Mouse (Mus musculus) limb, embryonic 14.5 days (tissue): ENCODE measurements around the gene Gins3. TPM values are rescaled to one million over a fixed set of nuclear protein-coding genes. Genes with fewer than 3 reads are reported as not detected.
A peak's percentile ranks its signal among the peaks of the same experiment; 100 is the strongest.

Source experiments
- ATAC-seq: fragments of 200-750 bp; cut with Nextera tagmentation; 2 replicates; pipeline ENCODE4 v1.8.0; 2017; ENCODE audit warnings: low read depth, moderate number of reproducible peaks, moderate TSS enrichment; ENCODE audit not compliant: low FRiP score
- DNase-seq: peaks from one replicate; pipeline ENCODE4 v3.0.0-alpha.2; 2015; ENCODE audit warnings: low spot score
- H3K27ac ChIP-seq: fragments of 300-500 bp; sonication (generic); replicated peaks from 2 replicates; pipeline ENCODE4 v1.5.1; 2014; ENCODE audit warnings: low read depth, mild to moderate bottlenecking, low read length, moderate library complexity, mixed read lengths
- H3K27me3 ChIP-seq: fragments of 300-500 bp; sonication (generic); 2 replicates; pipeline ENCODE4 v1.6.1; 2014; ENCODE audit warnings: low read length, mixed read lengths; ENCODE audit not compliant: control insufficient read depth, insufficient read depth
- H3K36me3 ChIP-seq: fragments of 300-500 bp; sonication (generic); 2 replicates; pipeline ENCODE4 v1.6.1; 2014; ENCODE audit warnings: mild to moderate bottlenecking, low read length, moderate library complexity, mixed read lengths; ENCODE audit not compliant: control insufficient read depth, insufficient read depth
- H3K4me1 ChIP-seq: fragments of 300-500 bp; sonication (generic); 2 replicates; pipeline ENCODE4 v1.6.1; 2014; ENCODE audit warnings: antibody characterized with exemption, low read length, mixed read lengths; ENCODE audit not compliant: control insufficient read depth, insufficient read depth
- H3K4me2 ChIP-seq: fragments of 300-500 bp; sonication (generic); replicated peaks from 2 replicates; pipeline ENCODE4 v1.6.1; 2014; ENCODE audit warnings: low read depth, mild to moderate bottlenecking, low read length, moderate library complexity; ENCODE audit not compliant: severe bottlenecking
- H3K4me3 ChIP-seq: fragments of 300-500 bp; sonication (generic); replicated peaks from 2 replicates; pipeline ENCODE4 v1.5.1; 2014; ENCODE audit warnings: low read length
- H3K9ac ChIP-seq: fragments of 300-500 bp; sonication (generic); 2 replicates; pipeline ENCODE4 v1.6.1; 2014; ENCODE audit warnings: mild to moderate bottlenecking, low read depth, low read length, moderate library complexity; ENCODE audit not compliant: severe bottlenecking
- H3K9me3 ChIP-seq: fragments of 300-500 bp; sonication (generic); 2 replicates; pipeline ENCODE4 v1.6.1; 2016; ENCODE audit warnings: low read length; ENCODE audit not compliant: control insufficient read depth
- POLR2A ChIP-seq: fragments of 200-500 bp; IDR thresholded peaks from 2 replicates; pipeline ENCODE4 v1.8.0; 2012; ENCODE audit warnings: inconsistent platforms, mild to moderate bottlenecking, moderate library complexity, borderline replicate concordance; ENCODE audit not compliant: insufficient read depth, insufficient read length; ENCODE audit errors: extremely low read depth
- WGBS: fragments of 180-500 bp; shearing (Covaris S2); extraction: QIAGEN DNeasy Blood & Tissue Kit; methylation state at CpG from one replicate; pipeline ENCODE4 v1.1.7; 2014; 5-methylcytosine and 5-hydroxymethylcytosine counted together
- polyA plus RNA-seq, 2 experiments: library from polyadenylated mRNA; depleted of rRNA in 1 of 2; stranded (reverse) in 1 of 2; unstranded in 1 of 2; fragments of >200 nt; fragmentation: Nextera tagmentation in 1 of 2; extraction: Ambion mirVana in 1 of 2; gene quantifications; 2 replicates each; pipeline versions ENCODE4 v1.2.1 to v1.2.3; 2012 to 2014

Gene Gins3
- polyA plus RNA-seq, 2 experiments: 11.1 to 21.7 TPM

DNA sequence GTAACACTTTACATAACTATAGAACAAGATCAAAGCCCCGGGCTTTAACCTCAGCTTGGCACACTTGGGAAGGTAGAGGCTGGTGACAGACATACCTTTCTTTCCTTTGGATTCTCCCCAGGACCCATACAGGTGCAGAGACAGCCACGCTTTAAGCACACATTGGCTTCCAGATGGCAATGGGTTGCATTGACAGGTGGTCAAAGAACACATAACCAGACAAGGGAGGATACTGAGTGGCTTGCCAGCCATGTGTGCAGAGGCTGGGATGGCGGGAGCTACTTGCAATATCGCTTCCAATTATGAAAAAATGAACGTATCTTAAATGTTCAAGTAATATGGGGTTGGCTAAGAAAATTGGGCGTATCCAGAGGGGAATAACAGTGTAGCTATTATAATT is 38.6 kb downstream of the Gins3 start:
- H3K9ac ChIP-seq: no peak overlapping the region
- H3K27me3 ChIP-seq: peaks cover 21% of the 10 kb centered on the region
- DNase-seq (no peak), ATAC-seq (no peak)
- no peaks in the 10 kb centered on the region for H3K4me1 ChIP-seq
- H3K4me2 ChIP-seq: no peak overlapping the region
- no peak overlapping the region for H3K27ac ChIP-seq
- H3K9me3 ChIP-seq: no peaks in the 10 kb centered on the region
- TF ChIP-seq POLR2A: no peak
- H3K4me3 ChIP-seq: no peak overlapping the region
- 82% methylated on average over 6 of the region's 6 CpGs for WGBS
- no peaks in the 10 kb centered on the region for H3K36me3 ChIP-seq

DNA sequence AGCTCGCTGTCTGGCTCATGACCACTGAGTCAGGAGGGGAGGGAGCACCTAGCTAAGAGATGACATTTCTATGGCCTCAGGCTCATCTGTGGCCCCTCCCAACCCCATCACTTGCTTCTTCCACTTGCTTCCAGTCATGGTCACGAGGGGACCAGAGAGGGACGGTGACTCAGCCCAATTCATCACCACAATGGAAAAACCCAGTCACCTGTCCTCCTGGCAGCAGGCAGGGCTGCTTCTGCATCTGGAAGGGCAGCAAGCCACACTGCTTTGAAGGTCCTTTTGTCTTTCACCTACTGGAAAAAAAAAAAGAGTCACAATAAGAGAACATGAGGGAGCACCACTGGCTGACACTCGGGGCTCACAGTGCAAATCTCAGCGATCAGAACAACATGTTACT is 39.6 kb downstream of the Gins3 start:
- DNase-seq (no peak), ATAC-seq (no peak)
- H3K36me3 ChIP-seq: no peaks in the 10 kb centered on the region
- H3K4me3 ChIP-seq: no peak overlapping the region
- 68% methylated on average over 5 of the region's 5 CpGs for WGBS
- H3K4me1 ChIP-seq: no peaks in the 10 kb centered on the region
- H3K4me2 ChIP-seq: no peak overlapping the region
- no peak overlapping the region for H3K27ac ChIP-seq
- no peaks in the 10 kb centered on the region for H3K9me3 ChIP-seq
- TF ChIP-seq POLR2A: no peak
- H3K27me3 ChIP-seq: peaks cover 30% of the 10 kb centered on the region
- H3K9ac ChIP-seq: no peak overlapping the region

DNA sequence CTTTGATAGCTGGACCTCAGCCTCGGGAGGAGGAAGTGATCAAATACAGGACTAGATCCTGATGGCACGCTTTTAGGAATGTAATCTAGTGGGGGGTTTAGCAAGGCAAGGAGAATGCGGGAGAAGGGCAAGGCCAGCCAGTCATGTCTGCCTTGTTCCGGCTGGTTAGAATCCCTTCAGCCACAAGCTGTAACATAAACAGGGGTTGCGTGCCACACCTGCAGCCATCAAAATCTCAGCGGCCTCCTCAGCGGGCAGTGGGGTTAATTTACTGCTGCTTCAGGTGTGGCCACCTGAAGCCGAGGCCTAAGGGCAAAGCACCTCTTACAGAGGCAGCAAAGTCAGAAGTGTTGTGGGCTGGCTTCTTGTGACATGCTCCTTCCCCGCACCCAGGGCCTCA is 43.4 kb downstream of the Gins3 start, which contains the start of gene Ndrg4:
Ndrg4 (plus strand) TSS at position 350 of the 400 bp plus-strand sequence.
- Histone ChIP-seq H3K9ac (peak within 1 kb of the TSS; percentile 52), H3K4me3 (peak within 1 kb of the TSS; percentile 58), H3K4me1 (0 out of 2 replicates have a peak, but pooled peaks cover 3% of the 10 kb centered on the region), H3K4me2 (peak within 1 kb of the TSS; percentile 100), H3K27me3 (peaks cover 61% of the 10 kb centered on the region), H3K9me3 (no peaks in the 10 kb centered on the region), H3K27ac (no peak within 1 kb of the TSS), H3K36me3 (no peaks in the 10 kb centered on the region)
- no peak for ATAC-seq
- WGBS: 30% methylated on average over 9 of the region's 9 CpGs
- no peak for DNase-seq
- no peak for TF ChIP-seq POLR2A

DNA sequence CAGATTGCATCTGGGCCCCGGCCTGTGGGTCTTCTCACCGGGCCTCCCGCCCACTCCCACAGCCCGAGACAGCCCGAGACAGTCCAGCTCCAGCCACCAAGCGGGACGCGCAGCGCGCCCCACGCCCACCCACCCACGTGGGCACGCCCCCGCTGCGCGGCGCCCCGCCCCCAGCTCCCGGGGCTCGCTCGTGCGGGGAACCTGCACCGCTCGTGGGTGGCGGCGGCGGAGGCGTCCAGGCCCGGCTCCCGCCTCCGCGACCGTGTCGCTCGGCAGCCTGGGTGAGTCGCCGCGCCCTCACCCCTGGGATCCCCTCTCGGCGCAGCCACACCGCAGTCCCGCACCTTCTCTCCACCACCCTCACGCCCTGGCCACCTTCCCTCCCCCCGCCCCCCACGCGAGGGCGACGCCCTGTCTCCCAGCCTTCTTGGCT is 44.4 kb downstream of the Gins3 start:
- H3K4me3 ChIP-seq: peak overlapping the region; percentile 58
- H3K36me3 ChIP-seq: no peaks in the 10 kb centered on the region
- H3K9me3 ChIP-seq: no peaks in the 10 kb centered on the region
- DNase-seq: no peak
- WGBS: 11% methylated on average over 6 of the region's 48 CpGs
- peak overlapping the region; percentile 52 for H3K9ac ChIP-seq
- ATAC-seq: peak; percentile 38; the same call in 1 of the 2 replicates
- H3K4me1 ChIP-seq: 0 out of 2 replicates have a peak, but pooled peaks cover 3% of the 10 kb centered on the region
- peak overlapping the region; percentile 100 for H3K4me2 ChIP-seq
- no peak for TF ChIP-seq POLR2A
- no peak overlapping the region for H3K27ac ChIP-seq
- peaks cover 61% of the 10 kb centered on the region for H3K27me3 ChIP-seq

DNA sequence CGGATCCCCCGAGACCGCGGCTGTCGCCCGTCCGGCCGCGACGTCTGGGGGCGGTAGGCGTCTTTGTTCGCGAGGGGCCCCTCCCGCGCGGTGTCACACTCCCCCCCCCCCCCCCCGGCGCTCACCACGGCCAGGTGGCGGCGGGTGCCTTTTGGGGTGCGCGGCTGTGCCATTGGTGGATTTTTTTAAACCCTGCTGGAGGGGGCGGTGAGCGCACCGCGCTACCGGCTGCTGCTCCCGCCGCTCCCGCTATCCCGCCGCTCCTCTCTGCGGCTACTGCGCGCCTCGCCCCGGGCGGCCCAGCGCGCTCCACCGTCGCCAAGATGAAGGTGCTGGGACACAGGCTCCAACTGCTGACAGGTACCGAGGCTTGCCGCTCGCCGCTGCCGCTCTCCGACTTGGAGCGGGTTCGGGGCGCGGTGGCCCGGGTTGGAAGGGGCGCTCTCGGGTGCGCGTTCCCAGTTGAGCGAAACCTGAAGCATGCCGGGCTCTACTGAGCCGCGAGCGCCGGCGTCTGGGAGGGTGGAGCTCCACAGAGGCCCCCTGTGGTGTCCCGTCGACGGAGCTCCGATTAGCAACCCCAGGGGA is 44.9 kb downstream of the Gins3 start:
- H3K27ac ChIP-seq: no peak overlapping the region
- 2% methylated on average over 41 of the region's 70 CpGs for WGBS
- ATAC-seq: peak; percentile 35; the same call in 1 of the 2 replicates
- TF ChIP-seq POLR2A: no peak
- peak overlapping the region; percentile 58 for H3K4me3 ChIP-seq
- H3K9ac ChIP-seq: peak overlapping the region; percentile 52
- DNase-seq: no peak
- no peaks in the 10 kb centered on the region for H3K36me3 ChIP-seq
- H3K27me3 ChIP-seq: peaks cover 61% of the 10 kb centered on the region
- H3K4me1 ChIP-seq: 0 out of 2 replicates have a peak, but pooled peaks cover 3% of the 10 kb centered on the region
- H3K4me2 ChIP-seq: peak overlapping the region; percentile 100
- H3K9me3 ChIP-seq: no peaks in the 10 kb centered on the region
